Mouse (Mus musculus): ENCODE results near the gene Umad1. TPM values are rescaled to one million over a fixed set of nuclear protein-coding genes. Genes with fewer than 3 reads are reported as not detected.

The Umad1 gene
- polyA plus RNA-seq (2014; fragmentation: Nextera tagmentation; extraction: Ambion mirVana), result 19.7 and 22.6 TPM in 2 replicates

DNA sequence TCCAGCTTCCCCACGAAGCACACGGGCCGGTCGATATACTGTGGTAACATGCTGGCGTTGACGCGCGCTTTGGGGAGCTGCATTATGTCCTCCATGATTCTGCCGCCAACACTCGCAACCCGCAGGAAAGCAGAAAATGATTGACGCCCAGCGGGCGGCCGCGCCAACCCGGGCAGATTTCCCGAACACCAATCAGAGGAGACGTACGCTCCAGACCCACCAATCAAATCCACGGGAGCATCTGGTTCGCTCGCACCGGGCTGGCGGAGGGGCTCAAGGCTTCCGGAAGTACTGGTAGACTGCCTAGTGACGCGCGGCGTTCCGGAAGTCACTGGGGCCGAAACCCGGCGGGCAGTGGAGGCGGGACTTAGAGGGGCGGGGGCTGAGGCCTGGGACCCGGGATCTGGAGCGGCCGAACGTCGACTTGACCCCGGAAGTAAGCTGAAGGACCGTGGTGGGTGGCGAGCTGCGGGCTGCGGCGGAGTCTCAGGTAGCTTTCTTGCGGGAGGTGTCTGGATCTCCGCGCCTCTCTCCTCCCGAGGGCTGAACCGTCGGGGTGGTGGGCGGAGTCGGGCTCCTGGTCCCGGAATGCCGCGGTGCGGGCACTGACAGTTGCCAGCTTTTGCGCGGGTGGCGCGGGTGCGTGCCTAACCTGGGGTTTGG lies at the start of gene Umad1, which contains the start of the genes Rpa3 and Gm45062:
Gene Umad1 (plus strand): TSS at position 285 of the 663 bp plus-strand sequence.
Gene Rpa3 (minus strand): TSS at position 170 of the 663 bp plus-strand sequence.
Gene Gm45062 (plus strand): TSS at position 447 of the 663 bp plus-strand sequence.
- Histone ChIP-seq H3K27ac (replicated peaks; ENCODE audit: low read depth, low read length) (no peak within 1 kb of the TSS), H3K4me3 (ENCODE audit: low read depth, low read length) (peak within 1 kb of the TSS; percentile 75), H3K36me3 (replicated peaks; ENCODE audit: control insufficient read depth, insufficient read depth, low read depth, low read length) (no peaks in the 10 kb centered on the region; the same call in 1 of the 2 replicates), H3K27me3 (ENCODE audit: control insufficient read depth, insufficient read depth, low read length) (no peaks in the 10 kb centered on the region), H3K9me3 (replicated peaks; ENCODE audit: control insufficient read depth, low read length) (no peaks in the 10 kb centered on the region), H3K4me1 (ENCODE audit: control insufficient read depth, insufficient read depth, low read length) (no peaks in the 10 kb centered on the region), H3K9ac (replicated peaks; ENCODE audit: low read length) (peak within 1 kb of the TSS; percentile 86), H3K4me2 (ENCODE audit: low read depth, low read length) (peak within 1 kb of the TSS; percentile 61)
- WGBS, result 0% methylated on average over 55 of the region's 64 CpGs
- DNase-seq (ENCODE audit: low spot score), result peak; percentile 98
- peak; percentile 100 for ATAC-seq (replicated peaks; ENCODE audit: insufficient number of reproducible peaks, low FRiP score, low TSS enrichment, low read depth)

GRCm38 (mm10) chr6:8209866-8210186 lies 49.3 kb upstream of the Umad1 start:
- Histone ChIP-seq H3K27me3 (ENCODE audit: control insufficient read depth, insufficient read depth, low read length) (no peaks in the 10 kb centered on the region), H3K9ac (replicated peaks; ENCODE audit: low read length) (peak overlapping the region; percentile 90), H3K27ac (replicated peaks; ENCODE audit: low read depth, low read length) (no peak overlapping the region), H3K36me3 (replicated peaks; ENCODE audit: control insufficient read depth, insufficient read depth, low read depth, low read length) (no peaks in the 10 kb centered on the region), H3K9me3 (replicated peaks; ENCODE audit: control insufficient read depth, low read length) (no peaks in the 10 kb centered on the region), H3K4me3 (ENCODE audit: low read depth, low read length) (peak overlapping the region; percentile 81), H3K4me2 (ENCODE audit: low read depth, low read length) (peak overlapping the region; percentile 51), H3K4me1 (ENCODE audit: control insufficient read depth, insufficient read depth, low read length) (no peaks in the 10 kb centered on the region)
- DNase-seq (ENCODE audit: low spot score) (no peak), ATAC-seq (replicated peaks; ENCODE audit: insufficient number of reproducible peaks, low FRiP score, low TSS enrichment, low read depth) (no peak)
- WGBS, result 12% methylated on average over 10 of the region's 10 CpGs

DNA sequence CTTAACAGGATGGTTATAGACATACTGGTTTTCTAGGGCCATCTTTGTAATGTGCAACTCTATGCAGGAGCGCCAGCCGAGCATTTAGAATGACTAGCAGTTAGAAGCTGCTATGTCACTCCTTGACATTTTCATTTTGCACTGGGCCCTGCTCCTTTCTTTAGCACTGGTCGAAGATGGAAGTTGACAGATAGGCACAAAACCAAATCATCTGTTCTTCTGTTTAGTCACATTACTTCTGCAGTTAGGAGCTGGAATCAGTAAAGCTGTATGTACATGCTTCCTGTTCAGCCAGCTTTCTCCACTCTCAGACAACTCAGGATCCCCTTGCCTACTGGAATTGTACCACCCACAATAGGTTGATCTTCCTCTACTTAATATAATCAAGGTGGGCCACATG lies 48.4 kb upstream of the Umad1 start:
- Histone ChIP-seq H3K4me2 (ENCODE audit: low read depth, low read length) (no peak overlapping the region), H3K36me3 (replicated peaks; ENCODE audit: control insufficient read depth, insufficient read depth, low read depth, low read length) (no peaks in the 10 kb centered on the region), H3K27ac (replicated peaks; ENCODE audit: low read depth, low read length) (no peak overlapping the region), H3K9ac (replicated peaks; ENCODE audit: low read length) (no peak overlapping the region), H3K9me3 (replicated peaks; ENCODE audit: control insufficient read depth, low read length) (no peaks in the 10 kb centered on the region), H3K4me1 (ENCODE audit: control insufficient read depth, insufficient read depth, low read length) (no peaks in the 10 kb centered on the region), H3K4me3 (ENCODE audit: low read depth, low read length) (no peak overlapping the region), H3K27me3 (ENCODE audit: control insufficient read depth, insufficient read depth, low read length) (no peaks in the 10 kb centered on the region)
- no peak for ATAC-seq (replicated peaks; ENCODE audit: insufficient number of reproducible peaks, low FRiP score, low TSS enrichment, low read depth)
- 89% methylated on average over 3 of the region's 3 CpGs for WGBS
- DNase-seq (ENCODE audit: low spot score), result no peak

GRCm38 (mm10) chr6:8227035-8227434 lies 32.1 kb upstream of the Umad1 start:
- no peaks in the 10 kb centered on the region for H3K9me3 ChIP-seq (replicated peaks; ENCODE audit: control insufficient read depth, low read length)
- no peaks in the 10 kb centered on the region; the same call in 1 of the 2 replicates for H3K36me3 ChIP-seq (replicated peaks; ENCODE audit: control insufficient read depth, insufficient read depth, low read depth, low read length)
- H3K4me3 ChIP-seq (ENCODE audit: low read depth, low read length), result no peak overlapping the region
- H3K4me2 ChIP-seq (ENCODE audit: low read depth, low read length), result no peak overlapping the region
- no peaks in the 10 kb centered on the region for H3K4me1 ChIP-seq (ENCODE audit: control insufficient read depth, insufficient read depth, low read length)
- ATAC-seq (replicated peaks; ENCODE audit: insufficient number of reproducible peaks, low FRiP score, low TSS enrichment, low read depth) (no peak), DNase-seq (ENCODE audit: low spot score) (no peak)
- no peak overlapping the region for H3K27ac ChIP-seq (replicated peaks; ENCODE audit: low read depth, low read length)
- H3K9ac ChIP-seq (replicated peaks; ENCODE audit: low read length), result no peak overlapping the region
- H3K27me3 ChIP-seq (ENCODE audit: control insufficient read depth, insufficient read depth, low read length), result no peaks in the 10 kb centered on the region
- WGBS, result 86% methylated on average over 3 of the region's 3 CpGs

DNA sequence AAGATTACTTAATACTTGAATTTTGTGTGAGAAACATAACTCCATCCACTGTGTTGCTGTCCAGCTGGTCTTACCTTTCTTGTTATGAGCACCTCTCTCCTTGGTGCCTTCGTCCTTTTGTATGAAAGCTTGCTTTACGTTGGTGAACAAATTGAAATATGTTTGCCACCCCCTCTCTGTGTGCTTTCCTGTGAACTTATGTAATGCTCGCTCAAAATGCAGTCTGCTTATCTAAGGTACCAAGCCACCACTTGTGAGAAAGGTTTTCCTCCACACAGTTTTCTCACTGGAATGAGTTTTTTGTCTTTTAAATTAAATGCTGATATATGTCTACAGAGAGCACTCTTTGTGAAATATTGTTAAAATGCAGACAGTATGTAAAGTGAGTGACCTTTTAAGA lies 30.5 kb upstream of the Umad1 start:
- Histone ChIP-seq H3K4me1 (ENCODE audit: control insufficient read depth, insufficient read depth, low read length) (no peaks in the 10 kb centered on the region), H3K36me3 (replicated peaks; ENCODE audit: control insufficient read depth, insufficient read depth, low read depth, low read length) (no peaks in the 10 kb centered on the region; the same call in none of the 2 replicates)
- 90% methylated on average over 3 of the region's 3 CpGs for WGBS

DNA sequence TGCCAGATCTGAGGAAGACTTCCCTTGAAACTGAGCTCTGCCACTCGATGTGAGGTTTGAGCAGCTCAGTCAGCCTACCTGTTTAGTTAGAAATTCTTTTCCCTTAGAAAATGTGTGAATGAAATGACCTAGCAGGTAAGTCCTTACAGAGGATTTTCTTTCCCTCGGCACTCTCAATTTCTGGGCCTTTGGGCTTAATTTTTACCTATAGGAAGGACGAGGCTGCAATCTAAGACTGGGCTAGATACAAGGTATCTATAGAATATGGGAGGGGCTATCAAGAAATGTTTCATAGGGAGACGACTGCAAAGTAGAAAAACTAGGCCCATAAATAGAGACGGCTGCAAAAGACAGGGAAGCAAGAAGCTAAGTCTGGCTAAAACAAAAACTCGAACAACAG lies 772 bp upstream of the Umad1 start:
- ATAC-seq (replicated peaks; ENCODE audit: insufficient number of reproducible peaks, low FRiP score, low TSS enrichment, low read depth) (no peak), DNase-seq (ENCODE audit: low spot score) (no peak)
- Histone ChIP-seq H3K4me2 (ENCODE audit: low read depth, low read length) (peak overlapping the region; percentile 52), H3K36me3 (replicated peaks; ENCODE audit: control insufficient read depth, insufficient read depth, low read depth, low read length) (no peaks in the 10 kb centered on the region; the same call in 1 of the 2 replicates), H3K9me3 (replicated peaks; ENCODE audit: control insufficient read depth, low read length) (no peaks in the 10 kb centered on the region), H3K9ac (replicated peaks; ENCODE audit: low read length) (peak overlapping the region; percentile 86), H3K4me1 (ENCODE audit: control insufficient read depth, insufficient read depth, low read length) (no peaks in the 10 kb centered on the region), H3K27me3 (ENCODE audit: control insufficient read depth, insufficient read depth, low read length) (no peaks in the 10 kb centered on the region), H3K4me3 (ENCODE audit: low read depth, low read length) (peak overlapping the region; percentile 75), H3K27ac (replicated peaks; ENCODE audit: low read depth, low read length) (no peak overlapping the region)
- 15% methylated on average over 6 of the region's 6 CpGs for WGBS

More for the DNA sequence above, 30.5 kb upstream of the Umad1 start:
- ATAC-seq (replicated peaks; ENCODE audit: insufficient number of reproducible peaks, low FRiP score, low TSS enrichment, low read depth) (no peak), DNase-seq (ENCODE audit: low spot score) (no peak)
- Histone ChIP-seq H3K4me3 (ENCODE audit: low read depth, low read length) (no peak overlapping the region), H3K4me2 (ENCODE audit: low read depth, low read length) (no peak overlapping the region), H3K9me3 (replicated peaks; ENCODE audit: control insufficient read depth, low read length) (no peaks in the 10 kb centered on the region), H3K9ac (replicated peaks; ENCODE audit: low read length) (no peak overlapping the region), H3K27me3 (ENCODE audit: control insufficient read depth, insufficient read depth, low read length) (no peaks in the 10 kb centered on the region), H3K27ac (replicated peaks; ENCODE audit: low read depth, low read length) (no peak overlapping the region)

- H3K4me3 ChIP-seq (ENCODE audit: low read depth, low read length), result peak overlapping the region; percentile 75
- ATAC-seq (replicated peaks; ENCODE audit: insufficient number of reproducible peaks, low FRiP score, low TSS enrichment, low read depth), result no peak
Observed at GRCm38 (mm10) chr6:8259667-8260044, 568 bp downstream of the Umad1 start.

GRCm38 (mm10) chr6:8271047-8271446 lies 12.0 kb downstream of the Umad1 start:
- WGBS, result 88% methylated on average over 3 of the region's 3 CpGs
- no peaks in the 10 kb centered on the region for H3K9me3 ChIP-seq (replicated peaks; ENCODE audit: control insufficient read depth, low read length)
- DNase-seq (ENCODE audit: low spot score), result no peak
- H3K9ac ChIP-seq (replicated peaks; ENCODE audit: low read length), result no peak overlapping the region
- no peaks in the 10 kb centered on the region for H3K4me1 ChIP-seq (ENCODE audit: control insufficient read depth, insufficient read depth, low read length)
- H3K4me2 ChIP-seq (ENCODE audit: low read depth, low read length), result no peak overlapping the region
- H3K4me3 ChIP-seq (ENCODE audit: low read depth, low read length), result no peak overlapping the region
- no peak overlapping the region for H3K27ac ChIP-seq (replicated peaks; ENCODE audit: low read depth, low read length)
- no peaks in the 10 kb centered on the region for H3K27me3 ChIP-seq (ENCODE audit: control insufficient read depth, insufficient read depth, low read length)
- H3K36me3 ChIP-seq (replicated peaks; ENCODE audit: control insufficient read depth, insufficient read depth, low read depth, low read length), result no peaks in the 10 kb centered on the region
- ATAC-seq (replicated peaks; ENCODE audit: insufficient number of reproducible peaks, low FRiP score, low TSS enrichment, low read depth), result no peak

More at GRCm38 (mm10) chr6:8259667-8260044, 568 bp downstream of the Umad1 start:
- peak overlapping the region; percentile 68 for H3K9ac ChIP-seq (replicated peaks; ENCODE audit: low read length)
- H3K27me3 ChIP-seq (ENCODE audit: control insufficient read depth, insufficient read depth, low read length), result no peaks in the 10 kb centered on the region
- H3K36me3 ChIP-seq (replicated peaks; ENCODE audit: control insufficient read depth, insufficient read depth, low read depth, low read length), result no peaks in the 10 kb centered on the region
- H3K4me1 ChIP-seq (ENCODE audit: control insufficient read depth, insufficient read depth, low read length), result no peaks in the 10 kb centered on the region
- DNase-seq (ENCODE audit: low spot score), result no peak
- H3K4me2 ChIP-seq (ENCODE audit: low read depth, low read length), result peak overlapping the region; percentile 61
- H3K9me3 ChIP-seq (replicated peaks; ENCODE audit: control insufficient read depth, low read length), result no peaks in the 10 kb centered on the region
- H3K27ac ChIP-seq (replicated peaks; ENCODE audit: low read depth, low read length), result no peak overlapping the region
- WGBS, result under 1% methylated on average over 8 of the region's 8 CpGs

Data from embryonic facial prominence, embryonic 11.5 days (tissue).